Mouse (Mus musculus): ENCODE data around the gene Sugp2. TPM values are rescaled to one million over a fixed set of nuclear protein-coding genes. Genes with fewer than 3 reads are reported as not detected.

The Sugp2 gene
- polyA plus RNA-seq, 1 experiment = 56.1 TPM

- peak; percentile 88 for DNase-seq (ENCODE audit: low spot score)
These were observed 48.6 kb downstream of the Sugp2 start, which contains the start of gene Homer3 for GRCm38 (mm10) chr8:70282603-70283135. Gene Homer3, plus strand, starts transcription at chr8:70282827.

- peak; percentile 49 for DNase-seq (ENCODE audit: low spot score)
These were observed 49.4 kb downstream of the Sugp2 start for GRCm38 (mm10) chr8:70283136-70284077.

GRCm38 (mm10) chr8:70284421-70284820 is 50.4 kb downstream of the Sugp2 start:
- DNase-seq (ENCODE audit: low spot score) = no peak

GRCm38 (mm10) chr8:70285304-70285703 is 51.3 kb downstream of the Sugp2 start:
- DNase-seq (ENCODE audit: low spot score) = no peak

- no peak for DNase-seq (ENCODE audit: low spot score)
These were observed 52.7 kb downstream of the Sugp2 start for GRCm38 (mm10) chr8:70286737-70287136.

GRCm38 (mm10) chr8:70293988-70294405 is 60.0 kb downstream of the Sugp2 start:
- no peak for DNase-seq (ENCODE audit: low spot score)

- DNase-seq (ENCODE audit: low spot score) = no peak
These were observed 66.9 kb downstream of the Sugp2 start for GRCm38 (mm10) chr8:70300881-70301280.

GRCm38 (mm10) chr8:70302358-70302890 is 68.4 kb downstream of the Sugp2 start, which contains the start of the genes Ddx49 and Cope:
Gene Ddx49, minus strand, starts transcription at chr8:70302489.
Gene Cope, plus strand, starts transcription at chr8:70302518.
- DNase-seq (ENCODE audit: low spot score) = peak; percentile 84

- DNase-seq (ENCODE audit: low spot score) = no peak
These were observed 68.9 kb downstream of the Sugp2 start for GRCm38 (mm10) chr8:70302901-70303300.

- no peak for DNase-seq (ENCODE audit: low spot score)
These were observed 75.3 kb downstream of the Sugp2 start for GRCm38 (mm10) chr8:70309311-70309710.

GRCm38 (mm10) chr8:70313399-70313798 is 79.4 kb downstream of the Sugp2 start:
- DNase-seq (ENCODE audit: low spot score) = no peak

- no peak for DNase-seq (ENCODE audit: low spot score)
These were observed 81.8 kb downstream of the Sugp2 start, which contains the start of gene Cers1 for GRCm38 (mm10) chr8:70315624-70316510. Gene Cers1, plus strand, starts transcription at chr8:70315775.

GRCm38 (mm10) chr8:70316511-70317504 is 82.8 kb downstream of the Sugp2 start:
- no peak for DNase-seq (ENCODE audit: low spot score)

GRCm38 (mm10) chr8:70317872-70318271 is 83.8 kb downstream of the Sugp2 start:
- no peak for DNase-seq (ENCODE audit: low spot score)

- DNase-seq (ENCODE audit: low spot score) = no peak
These were observed 89.7 kb downstream of the Sugp2 start for GRCm38 (mm10) chr8:70323716-70324115.

- DNase-seq (ENCODE audit: low spot score) = no peak
These were observed 93.5 kb downstream of the Sugp2 start for GRCm38 (mm10) chr8:70327512-70327911.

GRCm38 (mm10) chr8:70329124-70329834 is 95.3 kb downstream of the Sugp2 start, which contains the start of gene Gdf1:
Gene Gdf1, plus strand, starts transcription at chr8:70329817.
- DNase-seq (ENCODE audit: low spot score) = no peak
